Mouse (Mus musculus) urinary bladder, postnatal 4 days (tissue): ENCODE measurements around the gene Spata46.

Experiments used
- DNase-seq, 2 experiments: peaks; one replicate each; pipeline ENCODE4 v3.0.0; 2021 to 2022; ENCODE audit warnings: low spot score in 2 of 2

Gene Spata46

DNA sequence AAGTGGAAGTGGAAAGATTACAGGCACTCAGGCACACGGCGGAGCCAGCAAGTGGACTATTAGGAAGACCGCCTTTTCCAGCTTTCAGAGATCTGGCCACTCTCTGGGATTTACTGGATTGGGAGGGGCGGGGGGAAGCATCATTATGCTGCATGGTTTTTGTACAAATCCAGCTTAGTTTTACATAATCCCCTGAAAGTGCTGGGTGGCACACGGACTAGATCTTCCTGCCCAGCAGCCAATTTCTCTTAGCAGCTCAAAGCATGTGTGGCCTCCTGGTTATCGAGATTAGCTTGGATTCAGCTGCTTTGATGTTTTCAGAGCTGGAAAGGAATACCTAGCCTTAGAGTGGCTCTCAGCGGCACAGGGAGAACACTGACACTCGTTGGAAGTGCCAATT, 34.5 kb downstream of the Spata46 start:
- DNase-seq, result no peak

GRCm38 (mm10) chr1:170343906-170344305, 35.3 kb downstream of the Spata46 start:
- no peak for DNase-seq

DNA sequence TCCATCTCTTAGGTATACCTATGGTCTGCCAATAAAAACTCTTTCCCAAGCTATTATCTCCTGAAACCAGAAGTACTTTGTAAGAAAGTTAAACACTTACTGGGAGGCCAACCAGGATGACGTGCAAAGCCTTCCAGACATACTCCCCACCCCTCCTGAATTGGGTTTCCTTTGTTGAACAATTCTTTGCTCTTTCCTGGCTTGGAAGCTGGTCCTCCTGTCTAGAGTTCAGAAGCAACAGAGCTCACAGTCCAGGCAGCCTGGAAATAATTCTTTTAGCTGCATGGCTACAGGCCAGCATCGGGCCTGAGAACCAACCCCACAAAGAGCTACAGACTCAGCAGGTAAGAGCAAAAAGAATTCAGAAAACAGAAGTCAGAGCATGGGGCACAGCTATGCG, 37.7 kb downstream of the Spata46 start:
- no peak for DNase-seq

GRCm38 (mm10) chr1:170351080-170351479, 42.5 kb downstream of the Spata46 start:
- no peak for DNase-seq

GRCm38 (mm10) chr1:170353335-170353734, 44.7 kb downstream of the Spata46 start:
- DNase-seq, result no peak

DNA sequence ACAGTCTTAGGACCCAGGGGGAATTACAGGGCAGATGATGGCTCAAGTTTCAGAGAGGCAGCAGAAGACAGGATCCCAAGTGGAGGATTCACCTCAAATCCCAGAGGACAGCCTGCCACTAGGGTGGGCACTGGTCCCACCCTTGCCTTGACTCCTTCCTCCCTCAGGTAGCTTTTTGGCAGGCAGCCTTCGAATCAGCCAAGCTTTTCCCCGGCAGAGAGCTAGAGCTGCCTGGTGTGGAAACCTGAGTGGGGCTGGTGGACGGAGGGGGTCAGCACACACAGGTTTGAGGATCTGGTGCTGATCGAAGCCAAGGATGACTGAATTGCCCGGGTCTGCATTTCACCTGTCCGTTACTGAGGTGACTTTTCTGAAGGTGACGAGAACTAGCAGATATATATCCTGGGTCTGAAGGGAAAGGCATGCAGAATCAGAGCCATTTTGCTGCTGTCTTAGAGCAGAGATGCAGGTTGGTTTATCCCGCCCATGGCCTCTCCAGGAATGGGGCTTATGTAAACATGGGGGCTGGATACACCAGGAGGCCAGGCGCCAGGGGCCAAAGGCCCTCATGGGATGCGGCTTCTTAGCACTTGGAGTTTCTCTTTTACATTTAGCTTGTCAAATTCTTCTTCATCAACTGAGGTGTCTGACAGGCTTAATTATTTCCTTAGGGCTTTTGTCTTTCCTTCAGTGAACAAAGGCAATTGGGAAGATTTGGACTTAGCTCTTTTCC, 51.7 kb downstream of the Spata46 start:
- no peak for DNase-seq
